Mouse (Mus musculus) stomach, postnatal 0 days (tissue): ENCODE measurements around the gene Lrrc17.

Experiments used
- CTCF ChIP-seq: IDR thresholded peaks from 2 replicates; pipeline ENCODE4 v1.5.1; 2016; ENCODE audit warnings: antibody characterized with exemption, low read depth, mild to moderate bottlenecking, moderate library complexity
- EP300 ChIP-seq: optimal IDR thresholded peaks from 2 replicates; pipeline ENCODE3; 2016; ENCODE audit warnings: antibody characterized with exemption

DNA sequence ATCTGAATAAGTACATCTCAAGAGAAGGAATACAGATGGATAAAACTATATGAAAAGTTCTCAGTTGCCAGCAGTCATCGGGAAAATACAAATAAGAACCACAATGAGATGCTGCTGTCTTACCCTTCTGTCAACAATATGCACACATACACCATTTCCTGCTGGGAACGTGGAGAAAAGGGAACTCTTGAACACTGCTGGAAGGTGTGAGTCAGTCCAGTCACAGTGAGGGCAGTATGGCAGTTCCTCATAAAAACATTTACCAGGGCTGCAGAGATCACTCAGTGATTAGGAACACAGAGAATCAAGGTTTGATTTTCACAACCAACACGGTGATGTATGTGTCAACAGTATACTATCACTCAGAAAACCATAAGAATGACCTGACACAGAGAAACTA lies 67.6 kb downstream of the Lrrc17 start:
- TF ChIP-seq CTCF, result no peak
- no peak for TF ChIP-seq EP300
